Mouse (Mus musculus): ENCODE data around the gene Braf.

Braf gene

DNA sequence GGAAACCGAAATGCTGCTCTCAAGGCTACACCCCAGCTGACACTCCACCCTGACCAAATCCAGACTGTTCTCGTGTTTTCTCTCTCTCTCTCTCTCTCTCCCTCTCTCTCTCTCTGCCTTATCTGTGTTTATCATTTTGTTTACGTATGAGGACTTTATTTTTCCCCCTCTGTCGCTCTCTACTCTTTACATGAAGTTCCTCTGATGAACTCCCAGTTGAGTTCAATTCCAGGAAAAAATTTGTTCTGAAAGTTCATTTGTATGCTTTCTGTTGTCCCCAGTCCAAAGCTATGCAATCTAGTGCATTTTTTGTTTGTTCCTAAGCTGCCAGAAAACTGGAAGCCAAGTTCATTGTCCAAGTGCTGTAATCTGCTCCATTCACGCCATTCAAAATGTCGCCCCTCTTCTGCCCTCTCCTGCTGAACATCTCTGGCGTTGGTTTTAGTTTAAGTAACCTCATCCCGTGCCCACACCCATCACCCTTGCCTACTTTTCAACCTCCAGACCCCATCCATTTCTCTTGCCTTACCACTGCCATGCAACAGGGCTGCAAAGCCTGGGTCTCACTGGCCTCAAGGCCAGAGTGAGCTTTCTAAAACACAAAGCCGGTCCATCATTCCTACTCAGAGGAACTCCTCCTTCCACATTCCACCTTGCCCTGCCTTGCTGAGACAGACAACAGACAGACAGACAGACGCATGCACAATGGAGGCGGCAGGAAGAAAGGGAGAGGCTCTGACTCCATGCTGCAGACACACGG lies 170.2 kb downstream of the Braf start:
- no peak for DNase-seq
